Mouse (Mus musculus) forebrain, embryonic 13.5 days (tissue): ENCODE results near the gene Ivns1abp. TPM values are rescaled to one million over a fixed set of nuclear protein-coding genes. Genes with fewer than 3 reads are reported as not detected.

ENCODE experiments used
- ATAC-seq: fragments of 200-750 bp; cut with Nextera tagmentation; 2 replicates; pipeline ENCODE4 v1.8.0; 2017
- H3K27ac ChIP-seq: fragments of 300-500 bp; sonication (generic); 2 replicates; pipeline ENCODE4 v1.5.1; 2015; ENCODE audit warnings: inconsistent platforms, mild to moderate bottlenecking, moderate library complexity
- H3K27me3 ChIP-seq: fragments of 300-500 bp; sonication (generic); 2 replicates; pipeline ENCODE4 v1.6.1; 2015; ENCODE audit warnings: mild to moderate bottlenecking, inconsistent platforms
- H3K36me3 ChIP-seq: fragments of 300-500 bp; sonication (generic); 2 replicates; pipeline ENCODE4 v1.6.1; 2015; ENCODE audit warnings: mild to moderate bottlenecking, inconsistent platforms; ENCODE audit not compliant: poor library complexity, severe bottlenecking
- H3K4me1 ChIP-seq: fragments of 300-500 bp; sonication (generic); 2 replicates; pipeline ENCODE4 v1.6.1; 2015; ENCODE audit warnings: inconsistent platforms
- H3K4me2 ChIP-seq: fragments of 300-500 bp; sonication (generic); 2 replicates; pipeline ENCODE4 v1.6.1; 2015; ENCODE audit warnings: inconsistent platforms, mild to moderate bottlenecking, moderate library complexity
- H3K4me3 ChIP-seq: fragments of 300-500 bp; sonication (generic); 2 replicates; pipeline ENCODE4 v1.5.1; 2015; ENCODE audit warnings: mild to moderate bottlenecking, inconsistent platforms
- H3K9ac ChIP-seq: fragments of 300-500 bp; sonication (generic); 2 replicates; pipeline ENCODE4 v1.6.1; 2015; ENCODE audit warnings: mild to moderate bottlenecking, inconsistent platforms
- H3K9me3 ChIP-seq: fragments of 300-500 bp; sonication (generic); replicated peaks from 2 replicates; pipeline ENCODE4 v1.6.1; 2016; ENCODE audit warnings: inconsistent platforms
- WGBS: fragments of 180-500 bp; shearing (Covaris S2); methylation state at CpG from one replicate; pipeline ENCODE4 v1.1.7; 2015; 5-methylcytosine and 5-hydroxymethylcytosine counted together
- polyA plus RNA-seq: library from polyadenylated mRNA; unstranded; fragments of >200 nt; fragmentation: Nextera tagmentation; extraction: Ambion mirVana; gene quantifications from 2 replicates; pipeline ENCODE4 v1.2.1, GENCODE M21; 2015

Gene Ivns1abp
- polyA plus RNA-seq, 1 experiment from 2014 or later, result 364 TPM

- Histone ChIP-seq H3K9ac (no peak overlapping the region), H3K4me3 (no peak overlapping the region), H3K36me3 (no peaks in the 10 kb centered on the region), H3K27ac (no peak overlapping the region), H3K27me3 (no peaks in the 10 kb centered on the region), H3K4me1 (0 out of 2 replicates have a peak, but pooled peaks cover 4% of the 10 kb centered on the region), H3K9me3 (no peaks in the 10 kb centered on the region), H3K4me2 (no peak overlapping the region)
- ATAC-seq, result no peak
- 54% methylated on average over 11 of the region's 11 CpGs for WGBS
Measured at GRCm38 (mm10) chr1:151311379-151311778, 32.9 kb upstream of the Ivns1abp start.

GRCm38 (mm10) chr1:151319267-151319666 lies 25.0 kb upstream of the Ivns1abp start:
- Histone ChIP-seq H3K27me3 (no peaks in the 10 kb centered on the region), H3K4me2 (no peak overlapping the region), H3K27ac (no peak overlapping the region), H3K9me3 (no peaks in the 10 kb centered on the region), H3K9ac (no peak overlapping the region), H3K36me3 (no peaks in the 10 kb centered on the region), H3K4me1 (no peaks in the 10 kb centered on the region), H3K4me3 (no peak overlapping the region)
- no peak for ATAC-seq
- 85% methylated on average over 7 of the region's 7 CpGs for WGBS

DNA sequence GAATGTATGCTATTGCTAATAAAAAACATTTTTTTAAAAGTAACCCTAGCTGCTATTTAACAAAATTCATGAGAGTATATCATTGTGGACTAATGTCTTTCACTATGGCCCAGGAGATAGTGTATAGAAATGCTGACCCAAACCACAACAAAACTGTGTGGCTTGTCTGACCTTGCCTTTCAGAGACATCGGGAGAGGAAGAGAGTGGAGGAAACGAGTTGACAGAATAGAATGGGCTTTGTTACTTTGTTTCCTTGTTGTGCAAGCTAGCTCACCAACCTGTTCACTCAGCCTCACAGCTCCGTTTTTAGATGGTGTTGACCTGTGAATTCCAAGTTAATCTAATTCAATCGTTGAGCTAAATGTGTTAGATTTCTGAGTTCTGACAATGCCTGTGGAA lies 23.9 kb upstream of the Ivns1abp start:
- H3K4me2 ChIP-seq, result no peak overlapping the region
- ATAC-seq, result no peak
- H3K27ac ChIP-seq, result no peak overlapping the region
- no peak overlapping the region for H3K4me3 ChIP-seq
- H3K4me1 ChIP-seq, result no peaks in the 10 kb centered on the region
- WGBS, result 68% methylated on average over 4 of the region's 4 CpGs
- no peak overlapping the region for H3K9ac ChIP-seq
- no peaks in the 10 kb centered on the region for H3K9me3 ChIP-seq
- no peaks in the 10 kb centered on the region for H3K36me3 ChIP-seq
- no peaks in the 10 kb centered on the region for H3K27me3 ChIP-seq

DNA sequence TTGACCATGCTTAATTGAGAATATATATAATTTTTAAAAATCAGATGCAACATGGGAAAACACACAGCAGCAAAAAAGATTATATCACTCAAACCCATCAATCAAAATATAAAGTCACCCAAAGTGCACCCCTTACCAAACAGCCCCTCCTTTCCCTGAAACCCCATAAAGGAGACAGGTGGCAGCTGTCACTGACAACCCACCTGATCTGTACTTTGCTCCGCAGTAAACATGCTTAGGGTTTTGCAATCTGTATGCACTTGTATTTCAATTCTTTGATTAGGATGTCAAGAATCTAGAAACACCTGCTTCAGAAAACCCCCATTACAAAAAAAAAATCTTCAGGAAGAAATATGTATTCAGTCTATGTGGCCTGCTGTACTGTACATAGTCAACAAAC lies 18.9 kb upstream of the Ivns1abp start:
- WGBS, result 83% methylated on average over 1 of the region's 1 CpGs
- no peaks in the 10 kb centered on the region for H3K27me3 ChIP-seq
- ATAC-seq, result no peak

GRCm38 (mm10) chr1:151328341-151329097 lies 15.8 kb upstream of the Ivns1abp start:
- no peak overlapping the region for H3K4me3 ChIP-seq
- H3K27ac ChIP-seq, result no peak overlapping the region
- no peaks in the 10 kb centered on the region for H3K9me3 ChIP-seq
- no peaks in the 10 kb centered on the region for H3K4me1 ChIP-seq
- H3K36me3 ChIP-seq, result no peaks in the 10 kb centered on the region
- ATAC-seq, result no peak
- H3K4me2 ChIP-seq, result no peak overlapping the region
- 90% methylated on average over 14 of the region's 14 CpGs for WGBS
- no peaks in the 10 kb centered on the region for H3K27me3 ChIP-seq
- H3K9ac ChIP-seq, result no peak overlapping the region

More for the DNA sequence above, 18.9 kb upstream of the Ivns1abp start:
- Histone ChIP-seq H3K9me3 (no peaks in the 10 kb centered on the region), H3K36me3 (no peaks in the 10 kb centered on the region), H3K9ac (no peak overlapping the region), H3K4me1 (no peaks in the 10 kb centered on the region), H3K4me2 (no peak overlapping the region), H3K27ac (no peak overlapping the region), H3K4me3 (no peak overlapping the region)

- Histone ChIP-seq H3K4me1 (no peaks in the 10 kb centered on the region), H3K27me3 (no peaks in the 10 kb centered on the region), H3K4me3 (no peak overlapping the region), H3K9ac (no peak overlapping the region), H3K27ac (no peak overlapping the region), H3K4me2 (no peak overlapping the region), H3K9me3 (no peaks in the 10 kb centered on the region), H3K36me3 (no peaks in the 10 kb centered on the region)
- 82% methylated on average over 7 of the region's 7 CpGs for WGBS
- no peak for ATAC-seq
Measured at GRCm38 (mm10) chr1:151329601-151330000, 14.7 kb upstream of the Ivns1abp start.

DNA sequence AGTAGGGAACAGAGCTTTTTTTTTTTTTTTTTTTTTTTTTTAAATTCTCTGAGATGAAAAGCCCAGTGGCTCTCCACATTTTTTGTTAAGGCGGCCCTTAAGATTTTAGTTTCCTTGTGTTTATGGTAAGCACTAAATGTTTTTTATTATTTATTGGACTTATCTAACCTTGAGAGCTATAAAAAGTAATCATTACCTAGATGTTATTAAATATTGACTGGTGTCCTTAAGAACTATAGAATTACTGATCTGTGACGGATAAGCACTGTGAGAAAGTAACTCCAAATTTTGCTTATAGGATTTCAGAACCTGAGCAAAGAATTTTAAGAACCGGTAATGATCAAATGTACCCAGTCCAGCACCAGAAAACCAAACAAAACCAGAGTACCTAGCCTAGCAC lies 11.5 kb upstream of the Ivns1abp start:
- H3K4me2 ChIP-seq, result no peak overlapping the region
- no peak for ATAC-seq
- H3K4me3 ChIP-seq, result no peak overlapping the region
- H3K9me3 ChIP-seq, result no peaks in the 10 kb centered on the region
- no peak overlapping the region for H3K27ac ChIP-seq
- no peaks in the 10 kb centered on the region for H3K27me3 ChIP-seq
- no peaks in the 10 kb centered on the region for H3K36me3 ChIP-seq
- no peak overlapping the region for H3K9ac ChIP-seq
- no peaks in the 10 kb centered on the region for H3K4me1 ChIP-seq
- WGBS, result 91% methylated on average over 3 of the region's 3 CpGs

DNA sequence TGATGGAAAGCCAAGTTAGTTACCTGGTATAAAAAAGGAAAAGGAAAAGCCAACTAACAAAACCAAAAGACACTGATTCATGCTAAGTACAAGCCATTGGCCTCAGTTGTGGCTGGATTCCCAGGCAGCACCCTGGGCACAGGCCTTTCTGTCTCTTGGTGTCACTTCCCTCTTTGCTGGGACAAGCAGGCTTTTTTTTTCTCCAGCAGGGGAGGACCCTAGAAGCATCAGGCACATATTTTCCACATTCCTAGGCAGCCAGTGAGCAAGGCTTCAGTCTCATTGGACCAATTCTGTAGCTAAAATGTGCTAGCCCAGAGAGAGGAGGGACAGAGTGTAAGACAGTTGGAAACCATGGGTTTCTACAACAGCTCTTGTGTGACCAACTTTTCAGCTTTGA lies 6.0 kb upstream of the Ivns1abp start:
- peaks cover 7% of the 10 kb centered on the region; the same call in 1 of the 2 replicates for H3K4me1 ChIP-seq
- no peaks in the 10 kb centered on the region for H3K36me3 ChIP-seq
- no peak overlapping the region for H3K4me3 ChIP-seq
- H3K27me3 ChIP-seq, result no peaks in the 10 kb centered on the region
- ATAC-seq, result no peak
- no peak overlapping the region for H3K9ac ChIP-seq
- no peak overlapping the region for H3K4me2 ChIP-seq
- H3K9me3 ChIP-seq, result no peaks in the 10 kb centered on the region
- no peak overlapping the region for H3K27ac ChIP-seq

DNA sequence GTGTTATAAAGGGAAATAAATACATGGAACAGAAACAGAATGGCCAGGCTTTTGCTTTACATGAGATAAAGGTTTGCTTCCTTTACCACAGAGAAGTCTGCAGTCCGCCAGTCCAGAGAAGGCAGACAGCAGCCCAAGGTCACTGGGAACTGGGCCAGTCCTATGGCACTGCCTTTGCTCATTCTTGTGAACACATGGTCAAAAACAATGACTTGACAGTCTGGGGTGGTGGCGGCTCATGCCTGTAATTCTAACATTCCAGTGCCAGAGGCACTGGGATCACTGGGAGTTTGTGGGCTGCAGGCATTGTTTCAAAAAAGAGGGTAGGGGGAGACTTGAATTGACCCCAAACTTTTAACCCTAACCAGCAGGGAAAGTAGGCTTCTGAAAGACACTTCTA lies 5.3 kb upstream of the Ivns1abp start:
- Histone ChIP-seq H3K4me1 (peaks cover 10% of the 10 kb centered on the region; the same call in 1 of the 2 replicates), H3K4me3 (no peak overlapping the region), H3K36me3 (no peaks in the 10 kb centered on the region), H3K27me3 (no peaks in the 10 kb centered on the region), H3K4me2 (no peak overlapping the region), H3K27ac (no peak overlapping the region), H3K9ac (no peak overlapping the region), H3K9me3 (no peaks in the 10 kb centered on the region)
- ATAC-seq, result no peak
- WGBS, result 34% methylated on average over 2 of the region's 2 CpGs

DNA sequence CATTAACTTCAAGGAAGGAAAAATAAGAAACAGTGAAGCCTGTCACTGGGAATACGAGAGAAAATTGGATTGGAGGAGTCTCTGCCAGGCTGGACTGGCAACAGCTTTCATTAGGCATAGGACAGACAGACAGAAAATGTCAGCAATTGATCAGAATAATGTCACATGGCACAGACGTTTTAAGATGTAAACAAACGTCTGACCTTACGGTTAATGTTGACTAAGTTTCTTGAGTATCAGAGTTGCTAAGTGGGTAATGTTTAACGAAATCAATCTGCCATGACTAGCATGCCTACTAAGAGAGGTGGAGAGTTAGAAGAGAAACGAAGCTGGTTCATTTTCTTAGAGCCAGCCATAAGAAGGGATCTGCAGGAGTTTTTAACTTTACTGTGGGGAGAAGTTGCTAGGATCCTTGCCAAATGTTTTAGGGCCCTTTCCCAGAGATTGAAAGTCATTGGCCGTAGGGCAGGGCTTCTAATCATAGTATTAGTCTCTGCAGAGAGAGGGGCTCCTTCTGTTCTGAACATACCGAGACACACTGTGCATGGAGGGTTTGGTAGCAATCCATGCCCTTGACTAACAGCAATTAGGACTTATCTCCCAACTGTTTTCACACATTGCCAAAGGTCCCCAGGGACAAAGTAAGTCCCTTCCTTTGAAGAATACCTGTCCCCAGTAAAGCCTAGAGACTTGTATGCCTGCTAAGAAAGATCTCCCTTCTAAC lies 2.8 kb upstream of the Ivns1abp start:
- H3K27ac ChIP-seq, result no peak overlapping the region
- H3K4me3 ChIP-seq, result no peak overlapping the region
- H3K36me3 ChIP-seq, result no peaks in the 10 kb centered on the region
- H3K9me3 ChIP-seq, result no peaks in the 10 kb centered on the region
- H3K9ac ChIP-seq, result no peak overlapping the region
- no peak overlapping the region for H3K4me2 ChIP-seq
- no peaks in the 10 kb centered on the region for H3K27me3 ChIP-seq
- ATAC-seq, result no peak
- 84% methylated on average over 8 of the region's 8 CpGs for WGBS
- H3K4me1 ChIP-seq, result peaks cover 19% of the 10 kb centered on the region

- Histone ChIP-seq H3K4me2 (no peak overlapping the region), H3K9ac (no peak overlapping the region)
- 66% methylated on average over 3 of the region's 3 CpGs for WGBS
Measured at GRCm38 (mm10) chr1:151342311-151342710, 2.0 kb upstream of the Ivns1abp start.

GRCm38 (mm10) chr1:151342968-151343367 lies 1.3 kb upstream of the Ivns1abp start:
- no peak for ATAC-seq
- peaks cover 30% of the 10 kb centered on the region for H3K4me1 ChIP-seq
- no peaks in the 10 kb centered on the region for H3K9me3 ChIP-seq
- H3K4me2 ChIP-seq, result peak overlapping the region; percentile 67
- H3K36me3 ChIP-seq, result no peaks in the 10 kb centered on the region
- H3K9ac ChIP-seq, result no peak overlapping the region
- H3K4me3 ChIP-seq, result peak overlapping the region; percentile 12; the same call in 1 of the 2 replicates
- no peak overlapping the region for H3K27ac ChIP-seq
- no peaks in the 10 kb centered on the region for H3K27me3 ChIP-seq
- WGBS, result 35% methylated on average over 6 of the region's 6 CpGs

More at GRCm38 (mm10) chr1:151342311-151342710, 2.0 kb upstream of the Ivns1abp start:
- Histone ChIP-seq H3K9me3 (no peaks in the 10 kb centered on the region), H3K27ac (no peak overlapping the region), H3K4me3 (no peak overlapping the region), H3K36me3 (no peaks in the 10 kb centered on the region), H3K4me1 (peaks cover 27% of the 10 kb centered on the region), H3K27me3 (no peaks in the 10 kb centered on the region)
- no peak for ATAC-seq
